ENCODE assay signal across 8 mouse cellular contexts in genomic region chr14:118705465-118705807, GRCm38 (mm10). TPM values are rescaled to one million over a fixed set of nuclear protein-coding genes. Genes with fewer than 3 reads are reported as not detected.
DNase-seq lines count a peak whose midpoint lies in the region; ATAC-seq and TF ChIP-seq lines count a peak whose summit lies in the region.

No protein-coding gene starts in this region.

- no peaks in the 10 kb centered on the region for H3K36me3 ChIP-seq in heart, embryonic 15.5 days
- peaks cover 19% of the 10 kb centered on the region; the same call in 1 of the 2 replicates for H3K36me3 ChIP-seq in ES-E14 (ENCODE audit: control insufficient read depth, insufficient read depth, low read length, poor library complexity, severe bottlenecking)
- no peaks in the 10 kb centered on the region for H3K36me3 ChIP-seq in forebrain, embryonic 10.5 days (replicated peaks)
- no peaks in the 10 kb centered on the region for H3K36me3 ChIP-seq in liver, embryonic 11.5 days (ENCODE audit: control insufficient read depth, insufficient read depth, low read length)
- H3K36me3 ChIP-seq in stomach, postnatal 0 days (ENCODE audit: control insufficient read depth, insufficient read depth, low read length): no peaks in the 10 kb centered on the region

- no peak for TF ChIP-seq EP300 in stomach, postnatal 0 days (optimal IDR thresholded peaks at IDR 0.05)

- TF ChIP-seq CTCF in stomach, postnatal 0 days (IDR thresholded peaks at IDR 0.05; ENCODE audit: low read depth): no peak

- no peak for DNase-seq in heart, adult 9 months (ENCODE audit: low spot score in 2 of 2)
- no peak for DNase-seq in ES-E14 (ENCODE audit: low read depth, low spot score)
- DNase-seq in forebrain, embryonic 10.5 days (ENCODE audit: extremely low spot score, low spot score): no peak
- DNase-seq in liver, embryonic 11.5 days (ENCODE audit: low spot score): peak; percentile 41
- no peak for DNase-seq in stomach, postnatal 0 days (ENCODE audit: low spot score)
- DNase-seq in right cerebral cortex, postnatal 4 days: no peak

- H3K4me3 ChIP-seq in heart, embryonic 15.5 days: peak overlapping the region; percentile 64
- H3K4me3 ChIP-seq in ES-E14 (ENCODE audit: insufficient read depth in 1 of 2, low read depth in 1 of 2, low read length in 2 of 2, poor library complexity in 1 of 2, severe bottlenecking in 1 of 2): peak overlapping the region; percentile 92 to 95
- peak overlapping the region; percentile 75 for H3K4me3 ChIP-seq in forebrain, embryonic 10.5 days
- peak overlapping the region; percentile 81 for H3K4me3 ChIP-seq in liver, embryonic 11.5 days (ENCODE audit: low read depth, low read length)
- H3K4me3 ChIP-seq in stomach, postnatal 0 days (ENCODE audit: low read depth, low read length): peak overlapping the region; percentile 58

- WGBS in heart, embryonic 15.5 days: 2% methylated on average over 10 of the region's 10 CpGs
- 2% methylated on average over 10 of the region's 10 CpGs for WGBS in forebrain, embryonic 10.5 days
- WGBS in liver, embryonic 11.5 days: 2% methylated on average over 10 of the region's 10 CpGs
- WGBS in stomach, postnatal 0 days: 2% methylated on average over 10 of the region's 10 CpGs

- peaks cover 40% of the 10 kb centered on the region for H3K27me3 ChIP-seq in heart, embryonic 15.5 days
- peaks cover 66% of the 10 kb centered on the region for H3K27me3 ChIP-seq in forebrain, embryonic 10.5 days (ENCODE audit: poor library complexity, severe bottlenecking)
- peaks cover 16% of the 10 kb centered on the region; the same call in 1 of the 2 replicates for H3K27me3 ChIP-seq in liver, embryonic 11.5 days (replicated peaks; ENCODE audit: control insufficient read depth, insufficient read depth, low read length)
- no peaks in the 10 kb centered on the region; the same call in 1 of the 2 replicates for H3K27me3 ChIP-seq in stomach, postnatal 0 days (ENCODE audit: control insufficient read depth, insufficient read depth, low read length)

- peak overlapping the region; percentile 97 for H3K4me2 ChIP-seq in heart, embryonic 15.5 days
- H3K4me2 ChIP-seq in liver, embryonic 11.5 days: peak overlapping the region; percentile 99
- H3K4me2 ChIP-seq in stomach, postnatal 0 days (replicated peaks; ENCODE audit: low read depth): peak overlapping the region; percentile 96

- H3K9me3 ChIP-seq in heart, embryonic 15.5 days (replicated peaks): no peaks in the 10 kb centered on the region
- H3K9me3 ChIP-seq in ES-E14 (ENCODE audit: control insufficient read depth, insufficient read depth, low read depth, low read length): no peaks in the 10 kb centered on the region
- no peaks in the 10 kb centered on the region for H3K9me3 ChIP-seq in forebrain, embryonic 10.5 days
- H3K9me3 ChIP-seq in liver, embryonic 11.5 days (ENCODE audit: control insufficient read depth, low read length): no peaks in the 10 kb centered on the region
- H3K9me3 ChIP-seq in stomach, postnatal 0 days (ENCODE audit: control insufficient read depth, low read length): no peaks in the 10 kb centered on the region

- ATAC-seq in heart, embryonic 15.5 days (replicated peaks; ENCODE audit: insufficient number of reproducible peaks, insufficient read depth, low FRiP score, low read depth): peak; percentile 19; the same call in 1 of the 2 replicates
- peak; percentile 28 for ATAC-seq in liver, embryonic 11.5 days (replicated peaks; ENCODE audit: low FRiP score)
- no peak for ATAC-seq in stomach, postnatal 0 days (ENCODE audit: low FRiP score, low TSS enrichment)
- no peak for ATAC-seq in inflammation-experienced regulatory T-cells, adult 6 months

- no peak overlapping the region for H3K27ac ChIP-seq in heart, embryonic 15.5 days
- H3K27ac ChIP-seq in ES-E14 (ENCODE audit: insufficient read depth, low read depth, low read length, poor library complexity, severe bottlenecking): peak overlapping the region; percentile 54; the same call in 1 of the 2 replicates
- H3K27ac ChIP-seq in forebrain, embryonic 10.5 days: peak overlapping the region; percentile 84
- no peak overlapping the region for H3K27ac ChIP-seq in liver, embryonic 11.5 days (ENCODE audit: low read depth, low read length)
- no peak overlapping the region for H3K27ac ChIP-seq in stomach, postnatal 0 days (replicated peaks)

- H3K4me1 ChIP-seq in heart, embryonic 15.5 days (replicated peaks): peaks cover 23% of the 10 kb centered on the region
- peaks cover 10 to 22% of the 10 kb centered on the region in 2 experiments for H3K4me1 ChIP-seq in ES-E14 (ENCODE audit: control insufficient read depth in 2 of 2, insufficient read depth in 2 of 2, low read length in 2 of 2, poor library complexity in 1 of 2)
- peaks cover 38% of the 10 kb centered on the region for H3K4me1 ChIP-seq in forebrain, embryonic 10.5 days
- H3K4me1 ChIP-seq in liver, embryonic 11.5 days (replicated peaks; ENCODE audit: control insufficient read depth, insufficient read depth, low read length): peaks cover 13% of the 10 kb centered on the region
- H3K4me1 ChIP-seq in stomach, postnatal 0 days (replicated peaks; ENCODE audit: control insufficient read depth, insufficient read depth): 0 out of 2 replicates have a peak, but pooled peaks cover 2% of the 10 kb centered on the region

- H3K9ac ChIP-seq in heart, embryonic 15.5 days: peak overlapping the region; percentile 59
- peak overlapping the region; percentile 76 for H3K9ac ChIP-seq in ES-E14 (ENCODE audit: insufficient read depth, low read depth, low read length, poor library complexity, severe bottlenecking)
- H3K9ac ChIP-seq in liver, embryonic 11.5 days (ENCODE audit: low read depth, low read length): peak overlapping the region; percentile 73
- peak overlapping the region; percentile 60 for H3K9ac ChIP-seq in stomach, postnatal 0 days (ENCODE audit: low read length)

- in situ Hi-C loops in ES-E14 (cut with MboI; ENCODE audit: low sequenced_read_pairs in 2 of 2, unreplicated experiment in 2 of 2): no loop called here

TF ChIP-seq in ES-E14, 5 proteins besides CTCF, POLR2A, EP300 and RAD21:
- no peak for TF ChIP-seq ZC3H11A (IDR thresholded peaks at IDR 0.05; ENCODE audit: borderline replicate concordance, low read depth, low read length)
- no peak for TF ChIP-seq CHD2 (IDR thresholded peaks at IDR 0.05; ENCODE audit: low read depth, low read length)
- TF ChIP-seq ZNF384 (IDR thresholded peaks at IDR 0.05; ENCODE audit: low read depth, low read length): no peak
- no peak for TF ChIP-seq HCFC1 (IDR thresholded peaks at IDR 0.05; ENCODE audit: borderline replicate concordance, insufficient read depth, low read length)
- no peak for TF ChIP-seq MAFK (IDR thresholded peaks at IDR 0.05; ENCODE audit: insufficient read depth, low read depth, low read length)
TF ChIP-seq in ES-E14: peak in this region for 0.

RNA-seq across cellular contexts. Expression of gene Abcc4, which starts 0.6 kb away (rescaled TPM):
- polyA plus RNA-seq in heart, embryonic 15.5 days (2015; fragmentation: Nextera tagmentation; extraction: Ambion mirVana): 1.6 and 2.2 TPM in 2 replicates
- 36.5 and 110 TPM in 2 replicates for total RNA-seq in ES-E14 (2012; rRNA removed)
- polyA plus RNA-seq in forebrain, embryonic 10.5 days (2016; fragmentation: Nextera tagmentation; extraction: Ambion mirVana): 3.0 and 3.6 TPM in 2 replicates
- polyA plus RNA-seq in liver, embryonic 11.5 days (2014; fragmentation: Nextera tagmentation; extraction: Ambion mirVana): 4.5 and 5.8 TPM in 2 replicates
- polyA plus RNA-seq in stomach, postnatal 0 days (2015; fragmentation: Nextera tagmentation; extraction: Ambion mirVana): 1.9 and 2.6 TPM in 2 replicates
- polyA plus RNA-seq in inflammation-experienced regulatory T-cells, adult 6 months (2017; shearing (Covaris generic)): 1 to 10 TPM; 7.2 to 9.6 (median 8.2) TPM

Comparison
In these comparisons a context has a peak if more than half of its experiments do, and no peak if none do; other contexts are left out.
1. ATAC-seq: peak in heart, embryonic 15.5 days (single experiment) and liver, embryonic 11.5 days (single experiment); none in stomach, postnatal 0 days (single experiment) and inflammation-experienced regulatory T-cells, adult 6 months (single experiment).
2. H3K27ac ChIP-seq: peak in ES-E14 (single experiment) and forebrain, embryonic 10.5 days (single experiment); none in heart, embryonic 15.5 days (single experiment), liver, embryonic 11.5 days (single experiment) and stomach, postnatal 0 days (single experiment).
3. Peak in every context shown above with its lines, with median percentiles within 50 percentile points of each other: H3K4me2 ChIP-seq, H3K4me3 ChIP-seq and H3K9ac ChIP-seq.